Mouse (Mus musculus) naive thymus-derived CD4-positive, alpha-beta T cell, adult 2 months (primary cell): ENCODE data around the gene Chmp1a.

Source experiments
- DNase-seq: peaks from one replicate; pipeline ENCODE4 v3.0.0-alpha.2; 2011; ENCODE audit warnings: low read depth

The Chmp1a gene

GRCm38 (mm10) chr8:123155177-123155576 is 57.4 kb downstream of the Chmp1a start:
- no peak for DNase-seq
